Mouse (Mus musculus) thymus, postnatal 4 days (tissue): ENCODE measurements around the gene Ccdc91.

Experiments
- DNase-seq: peaks from one replicate; pipeline ENCODE4 v3.0.0; 2021

Gene Ccdc91

DNA sequence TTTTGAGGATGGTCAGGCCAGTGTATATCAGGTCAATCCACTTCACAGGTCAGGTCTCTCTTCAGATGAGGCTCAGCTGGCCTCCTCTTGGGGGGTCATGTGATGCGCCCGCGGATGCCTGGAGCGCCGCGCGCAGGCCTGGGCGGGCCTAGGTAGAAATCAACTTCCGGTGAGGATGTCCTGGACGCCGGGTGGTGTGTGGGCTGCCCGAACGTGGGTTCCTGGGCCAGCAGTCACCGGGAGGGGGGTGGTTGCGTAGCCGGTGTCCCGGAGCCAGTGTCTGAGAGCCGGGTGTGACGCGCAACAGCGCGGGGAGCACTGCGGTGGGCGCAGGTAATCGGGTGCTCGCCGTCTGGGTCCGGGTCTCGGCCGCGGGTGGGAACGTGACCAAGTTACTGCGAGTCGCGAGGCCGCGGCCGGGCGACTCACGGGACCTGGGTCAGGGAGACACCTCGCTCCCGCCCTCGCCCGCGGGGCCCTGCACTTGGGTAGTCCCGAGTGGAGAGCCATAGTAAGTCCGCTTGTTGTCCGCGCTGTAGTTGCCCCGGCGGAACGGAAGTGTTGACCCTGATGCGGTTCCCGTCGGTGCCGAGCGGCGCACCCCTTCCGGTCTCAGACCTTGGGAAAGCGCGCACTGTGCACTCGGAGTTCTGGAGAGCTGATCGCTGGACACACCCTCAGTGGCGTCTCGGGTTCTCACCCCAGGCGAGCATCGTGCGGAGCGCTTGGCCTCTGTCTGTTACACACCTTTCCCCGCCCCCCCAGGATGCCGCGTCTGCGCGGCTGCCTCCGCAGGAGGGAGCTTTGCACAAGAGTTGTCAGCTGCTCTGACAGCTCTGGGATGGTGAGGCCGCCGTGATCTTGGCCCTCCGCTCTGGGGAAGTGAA, at the start of gene Ccdc91:
Ccdc91 (plus strand) TSS at position 102 of the 887 bp plus-strand sequence.
- peak; percentile 90 for DNase-seq

DNA sequence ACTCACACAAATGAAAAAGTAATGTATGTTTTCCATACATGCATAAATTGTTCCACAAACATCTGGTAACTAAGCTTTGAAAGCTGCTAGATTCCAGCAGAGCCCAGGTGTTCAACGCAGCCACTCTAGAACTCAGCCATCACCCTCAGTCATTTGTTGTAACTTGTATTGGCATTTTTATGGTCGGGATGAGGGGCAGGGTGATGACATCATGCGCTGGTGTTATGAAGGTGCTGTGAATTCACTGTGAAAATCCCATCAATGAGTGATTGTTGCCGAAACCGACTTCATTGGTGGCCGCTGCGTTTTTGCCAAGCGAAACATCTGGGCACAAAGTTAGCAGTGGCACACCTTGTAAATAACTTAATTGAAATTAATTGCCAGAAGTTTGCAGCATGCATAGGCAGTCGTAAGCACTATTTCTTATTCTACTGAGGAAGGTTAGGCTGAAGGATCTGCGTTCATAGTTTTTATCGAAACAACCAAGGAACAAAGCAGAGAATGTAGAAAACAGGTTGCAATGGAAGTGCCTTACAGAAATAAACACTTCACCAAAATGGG, 48.6 kb upstream of the Ccdc91 start:
- no peak for DNase-seq

DNA sequence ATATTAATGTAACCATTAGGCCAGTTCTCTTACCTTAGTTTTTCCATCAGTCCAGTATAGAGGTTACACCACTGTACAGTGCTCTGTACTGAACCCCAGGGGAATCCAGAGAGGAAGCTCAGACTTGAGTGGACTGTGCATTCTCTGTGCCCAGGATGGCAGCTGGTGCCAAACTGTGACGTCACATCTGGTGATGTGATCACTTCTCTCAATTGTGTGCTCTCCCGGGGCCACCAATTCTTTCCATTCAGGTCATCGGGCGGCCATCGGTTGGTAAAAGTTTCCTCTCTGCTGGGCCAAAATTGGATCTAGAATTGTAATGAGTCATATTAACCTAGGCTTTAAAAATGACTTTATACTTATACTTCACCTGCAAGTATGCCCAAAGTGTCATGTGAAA, 19.9 kb upstream of the Ccdc91 start:
- no peak for DNase-seq

DNA sequence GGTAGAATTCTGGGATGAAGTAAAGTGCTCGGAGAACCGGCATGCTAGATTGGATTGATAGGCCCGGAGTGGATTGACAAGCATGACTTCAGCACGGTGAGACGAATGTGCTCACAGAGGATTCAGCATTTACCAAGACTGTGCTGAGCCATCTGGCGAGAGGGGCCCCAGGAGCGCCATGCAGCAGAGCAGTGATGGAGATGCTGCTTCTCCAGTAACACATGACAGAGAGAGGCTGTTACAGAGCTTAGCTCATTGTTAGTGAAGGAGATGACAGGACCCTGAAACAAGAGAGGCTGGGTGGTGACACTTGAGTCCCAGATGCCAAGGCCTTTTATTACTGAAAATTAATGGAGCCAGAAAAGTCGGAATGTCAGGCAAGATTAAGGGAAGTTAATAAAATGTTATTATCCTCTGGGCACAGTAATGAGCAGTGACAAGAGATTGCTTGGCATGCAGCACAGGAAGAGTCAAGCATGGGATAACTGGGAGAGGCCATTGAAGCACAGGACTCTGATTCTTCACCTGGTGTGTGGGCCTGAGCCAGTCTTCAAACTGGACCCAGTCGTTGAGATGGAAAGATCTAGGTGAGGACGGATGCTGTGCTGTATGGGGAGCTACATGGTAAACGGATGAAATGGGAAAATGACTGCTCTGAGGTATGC, 16.9 kb upstream of the Ccdc91 start:
- DNase-seq, result no peak

DNA sequence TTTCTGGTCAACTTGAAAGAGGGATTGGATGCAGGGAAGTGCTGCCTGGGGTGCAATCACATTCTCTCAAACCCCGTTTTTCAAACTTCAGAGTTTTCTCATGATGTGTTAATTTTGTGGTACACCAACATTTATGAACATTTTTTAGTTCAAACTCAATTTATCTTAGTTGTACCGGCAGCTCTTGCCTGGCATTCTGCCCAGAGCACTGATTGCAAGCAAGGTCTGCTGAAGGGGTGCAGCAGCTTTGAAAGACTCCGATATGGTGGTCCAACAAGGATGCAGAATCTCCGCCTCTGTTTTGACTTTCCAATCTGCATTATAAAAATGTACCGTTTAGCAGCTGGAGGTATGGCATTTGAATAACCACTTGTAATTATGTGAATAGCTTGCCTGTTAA, 5.6 kb upstream of the Ccdc91 start:
- DNase-seq, result no peak

DNA sequence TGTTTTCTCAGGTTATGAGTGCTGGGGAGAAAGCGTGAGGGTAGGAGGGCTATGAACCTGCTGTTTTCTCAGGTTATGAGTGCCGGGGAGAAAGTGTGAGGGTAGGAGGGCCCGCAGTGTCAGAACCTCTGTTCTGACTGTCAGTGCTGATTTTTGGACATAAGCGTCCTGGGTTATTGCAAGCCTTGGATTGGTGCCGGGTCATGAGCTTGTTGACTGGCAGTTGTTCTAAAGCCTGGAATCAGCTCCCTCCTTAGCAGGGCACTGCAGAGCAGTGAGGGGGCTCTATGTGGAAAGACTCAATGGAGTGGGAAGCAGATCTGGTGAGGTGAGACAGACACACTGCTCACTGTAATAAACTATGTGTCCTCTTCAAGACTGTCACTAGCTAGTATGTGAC, 5.5 kb downstream of the Ccdc91 start:
- no peak for DNase-seq

DNA sequence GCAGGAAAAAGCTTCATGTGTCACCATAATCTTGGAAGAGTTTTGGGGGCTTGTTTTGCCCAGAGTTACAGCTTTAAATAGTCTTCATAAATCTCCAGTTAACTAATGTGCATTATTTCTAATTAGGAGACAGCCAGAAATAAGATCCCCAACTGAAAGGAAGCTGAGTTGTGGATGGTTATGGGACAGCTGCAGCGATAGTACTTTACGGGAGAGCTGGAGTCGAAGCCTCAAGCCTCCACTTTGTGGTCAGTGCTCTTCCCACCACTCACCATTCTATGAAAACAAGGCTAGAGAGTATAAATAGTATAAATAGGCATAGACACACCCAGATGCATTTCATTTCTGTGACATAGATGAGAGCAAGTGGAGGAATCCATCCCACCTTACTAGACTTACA, 14.5 kb downstream of the Ccdc91 start:
- no peak for DNase-seq

DNA sequence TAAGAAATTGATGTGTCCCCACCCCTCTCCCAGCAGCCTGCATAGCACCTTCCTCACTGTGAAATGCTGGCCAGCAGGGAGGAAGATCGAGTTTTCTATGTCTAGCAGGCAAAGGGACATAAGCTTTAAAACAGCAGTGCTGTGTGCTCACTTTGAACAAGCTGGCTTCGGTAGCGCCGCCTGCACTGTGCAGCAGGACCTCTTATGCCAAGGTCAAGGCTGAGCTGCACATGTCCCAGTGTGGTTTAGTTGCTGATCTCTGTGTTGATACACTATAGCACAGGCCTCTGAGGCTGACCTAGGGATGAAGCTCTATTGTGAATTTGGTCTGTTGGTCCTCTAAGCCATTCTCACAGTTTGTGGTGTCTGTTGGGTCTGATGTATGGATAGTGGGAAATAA, 16.9 kb downstream of the Ccdc91 start:
- no peak for DNase-seq

DNA sequence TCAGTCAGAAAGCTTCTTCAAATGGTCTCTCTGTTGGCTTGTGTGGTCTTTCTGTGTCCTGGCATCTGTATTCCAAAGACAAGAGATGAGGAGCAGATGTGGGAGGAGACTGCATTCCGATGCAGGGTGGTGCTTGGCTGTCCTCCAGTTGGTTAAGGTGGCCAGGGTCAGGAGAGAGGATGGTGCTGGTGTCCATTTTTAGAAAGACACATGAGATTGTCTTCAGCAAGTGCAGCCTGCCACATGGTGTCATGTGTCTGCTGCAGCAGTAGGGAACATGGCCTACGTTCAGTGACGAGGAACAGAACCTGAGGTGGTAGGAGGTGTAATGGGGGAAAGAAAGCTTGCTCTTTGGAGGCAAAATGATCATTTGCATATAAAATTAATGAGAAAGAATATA, 25.8 kb downstream of the Ccdc91 start:
- no peak for DNase-seq

DNA sequence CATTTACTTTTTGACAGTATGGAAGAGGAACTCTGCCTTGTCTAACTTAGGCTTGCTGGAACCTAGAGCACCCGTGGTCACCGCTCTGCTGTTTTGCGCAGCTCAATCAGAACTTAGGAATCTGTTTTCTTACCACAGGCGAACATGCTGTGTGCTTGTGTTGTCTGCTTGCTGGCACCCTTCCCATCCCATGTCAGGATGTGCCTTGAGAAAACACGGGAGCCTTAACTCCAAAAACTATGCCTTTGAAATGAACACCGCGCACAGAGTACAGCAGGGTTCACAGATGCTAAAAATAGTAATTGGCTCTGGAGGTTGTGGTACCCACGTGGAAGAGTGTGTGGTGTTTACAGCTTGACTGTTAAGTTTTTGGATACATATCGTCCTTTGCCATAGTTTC, 30.4 kb downstream of the Ccdc91 start:
- no peak for DNase-seq

DNA sequence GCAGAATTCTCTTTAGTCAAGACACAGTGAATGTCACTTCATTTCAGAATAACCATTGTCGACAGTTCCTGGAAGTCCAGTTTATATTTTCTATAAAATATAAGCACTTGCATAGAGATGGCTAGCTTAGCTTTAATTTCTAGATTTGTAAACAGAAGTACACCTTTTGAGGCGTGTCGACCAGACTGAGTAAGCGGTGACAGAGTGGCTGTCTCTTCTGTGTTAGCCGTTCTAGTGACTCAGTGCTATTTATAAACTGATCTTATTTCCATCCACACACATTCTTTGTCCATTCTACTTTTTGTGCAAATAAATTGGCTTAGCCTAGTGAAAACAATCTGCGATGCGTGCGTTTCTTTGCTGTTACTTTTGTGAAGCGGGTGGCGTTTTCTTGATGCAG, 30.9 kb downstream of the Ccdc91 start:
- no peak for DNase-seq

DNA sequence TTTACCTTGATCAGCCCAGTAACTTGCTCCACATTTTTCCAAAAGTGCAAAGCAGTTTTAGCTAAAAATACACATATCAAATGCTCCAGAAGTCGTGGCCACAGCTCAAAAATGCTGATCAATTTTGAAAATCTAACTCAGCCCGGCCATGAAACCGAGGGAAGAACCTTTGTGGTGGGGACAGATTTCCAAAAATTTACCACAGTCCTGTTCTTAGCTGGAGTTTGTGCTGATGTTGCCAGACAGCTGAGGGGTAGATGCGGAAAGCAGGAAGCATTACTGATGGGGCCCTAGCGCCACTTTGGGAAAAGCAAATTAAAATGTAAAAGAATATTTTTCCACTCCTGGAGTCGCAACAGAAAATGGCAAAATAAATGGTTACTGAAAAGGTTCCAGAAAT, 31.6 kb downstream of the Ccdc91 start:
- DNase-seq, result no peak

DNA sequence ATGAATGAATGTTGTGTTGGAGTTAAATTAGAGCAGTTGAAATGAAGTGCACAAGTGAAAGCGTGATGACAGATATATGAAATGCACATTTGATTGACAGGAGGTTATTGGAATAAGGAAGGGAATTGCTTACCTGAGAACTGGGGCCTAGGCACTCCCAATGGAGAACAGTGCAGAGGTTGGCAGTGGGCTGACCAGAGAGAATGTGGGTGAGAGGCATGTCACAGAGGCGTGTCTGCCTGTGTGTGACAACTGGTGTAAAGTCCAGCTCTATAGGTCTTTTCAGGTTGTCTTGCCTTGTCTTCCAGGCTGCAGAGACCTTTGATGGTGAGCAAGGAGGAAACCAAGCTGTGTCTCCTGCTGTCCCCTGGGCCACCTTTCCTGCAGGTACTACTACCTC, 34.9 kb downstream of the Ccdc91 start:
- no peak for DNase-seq

DNA sequence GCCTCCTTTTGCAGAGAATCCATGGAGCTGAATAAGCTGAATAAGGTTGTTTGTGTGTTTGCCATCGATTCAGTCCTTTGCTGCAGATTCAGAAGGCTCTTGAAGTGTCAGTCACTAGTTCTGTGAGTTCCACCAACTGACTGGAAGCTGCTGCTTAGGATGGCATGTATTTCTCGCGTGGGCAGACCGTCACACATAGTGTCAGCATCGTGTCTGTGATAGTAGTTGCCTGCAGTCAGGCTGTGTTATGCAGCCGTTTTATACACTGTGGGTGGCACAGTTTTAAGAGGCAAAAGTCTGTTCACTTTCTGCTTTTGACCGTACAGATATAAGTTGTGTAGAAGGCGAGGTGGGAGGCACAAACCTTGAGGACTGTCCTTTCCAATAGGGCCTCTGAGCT, 42.3 kb downstream of the Ccdc91 start:
- DNase-seq, result no peak

DNA sequence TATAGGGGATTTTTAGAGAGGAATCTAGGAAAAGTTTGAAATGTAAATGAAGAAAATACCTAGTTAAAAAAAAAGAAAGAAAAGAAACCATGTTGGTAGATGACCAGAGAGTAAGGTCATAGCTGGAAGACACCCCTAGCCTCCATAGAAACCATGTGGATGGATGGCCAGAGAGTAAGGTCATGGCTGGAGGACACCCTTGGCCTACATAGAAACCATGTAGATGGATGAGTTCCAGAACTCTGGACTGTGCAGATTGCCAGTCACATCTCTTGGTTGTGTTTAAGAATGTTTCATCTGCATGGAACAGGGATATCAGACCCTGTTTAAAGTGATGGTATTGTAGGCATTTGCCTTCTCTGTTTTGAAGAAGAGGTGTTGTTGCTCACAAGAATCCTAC, 49.6 kb downstream of the Ccdc91 start:
- no peak for DNase-seq

DNA sequence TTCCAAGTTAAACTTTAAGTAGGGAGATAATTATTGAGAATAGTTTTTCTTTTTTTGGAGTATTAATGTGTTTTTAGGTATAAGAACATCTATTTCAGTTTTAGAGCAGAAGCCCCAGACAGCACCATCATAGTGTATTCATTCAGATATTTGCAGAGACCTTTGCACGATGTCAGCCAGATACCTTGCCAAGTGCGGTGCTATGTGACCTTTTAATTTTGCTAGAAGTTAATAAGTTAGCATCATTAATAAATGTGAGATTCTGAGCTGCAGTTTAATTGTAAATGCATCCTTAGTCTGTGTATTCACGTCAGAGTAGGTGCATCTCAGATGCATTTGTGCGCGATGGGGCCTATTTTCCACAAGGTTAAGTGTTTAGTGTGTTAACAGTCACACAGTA, 59.3 kb downstream of the Ccdc91 start:
- no peak for DNase-seq

DNA sequence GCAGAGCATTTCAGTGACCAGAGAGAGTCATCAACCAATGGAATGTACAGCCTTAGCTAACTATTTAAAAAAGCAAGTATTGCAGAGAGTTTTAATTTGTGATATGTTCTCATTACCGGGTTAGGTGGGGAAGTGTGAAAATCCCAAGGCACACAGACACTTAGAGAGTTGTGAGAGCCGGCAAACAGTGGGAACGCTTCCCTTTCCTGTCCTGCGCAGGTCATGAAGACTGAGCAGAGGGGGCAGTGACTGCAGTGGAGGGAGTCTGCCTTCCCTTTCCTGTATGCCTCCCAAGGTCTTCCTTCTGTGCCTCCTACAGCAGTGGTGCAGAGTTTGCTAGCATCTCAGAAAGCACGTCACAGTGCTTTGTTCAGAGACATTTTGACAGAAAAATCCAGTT, 62.6 kb downstream of the Ccdc91 start:
- DNase-seq, result no peak

DNA sequence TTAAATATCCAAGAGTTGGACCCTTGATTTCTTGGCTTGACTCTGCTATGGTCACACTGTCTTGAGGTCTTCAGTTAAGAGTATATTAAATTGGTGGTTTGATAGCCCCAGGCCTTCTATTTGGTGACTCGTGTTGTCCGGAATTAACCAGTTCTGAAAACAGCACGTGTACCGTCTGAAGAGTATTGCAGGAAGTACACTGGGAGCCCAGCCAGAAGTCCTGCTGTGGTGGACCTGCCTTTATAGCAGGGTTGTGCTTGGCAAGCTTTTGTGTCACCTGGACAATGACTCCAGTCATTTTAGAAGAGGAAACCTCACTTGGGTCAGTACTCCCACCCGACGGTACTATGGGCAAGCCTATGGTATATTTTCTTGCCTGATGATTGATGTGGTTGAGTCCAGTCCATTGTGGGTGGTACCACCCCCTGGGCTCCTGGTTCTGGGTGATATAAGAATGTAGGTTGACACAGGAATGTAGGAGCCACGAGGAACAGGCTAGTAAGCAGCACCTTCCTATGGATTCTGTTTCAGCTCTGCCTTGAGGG, 63.5 kb downstream of the Ccdc91 start:
- no peak for DNase-seq

DNA sequence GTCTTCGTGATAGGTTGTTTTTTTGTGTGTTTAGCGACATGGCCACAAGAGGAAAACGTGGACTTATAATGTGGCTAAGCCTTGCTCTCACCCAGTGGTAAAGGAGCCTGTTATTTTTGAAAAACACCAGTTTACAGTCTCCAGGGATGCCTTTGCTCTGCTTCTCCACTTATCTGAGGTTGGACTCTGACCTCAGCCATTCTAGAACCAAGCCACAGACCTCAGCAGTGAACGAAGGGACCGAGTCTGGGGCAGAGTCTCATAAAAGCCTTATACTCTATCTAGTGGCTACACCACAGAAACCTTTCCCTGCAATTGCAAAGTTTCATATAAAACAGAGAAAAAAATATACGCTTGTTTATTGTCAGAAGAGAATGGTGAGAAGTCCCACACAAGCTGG, 65.3 kb downstream of the Ccdc91 start:
- DNase-seq, result no peak

DNA sequence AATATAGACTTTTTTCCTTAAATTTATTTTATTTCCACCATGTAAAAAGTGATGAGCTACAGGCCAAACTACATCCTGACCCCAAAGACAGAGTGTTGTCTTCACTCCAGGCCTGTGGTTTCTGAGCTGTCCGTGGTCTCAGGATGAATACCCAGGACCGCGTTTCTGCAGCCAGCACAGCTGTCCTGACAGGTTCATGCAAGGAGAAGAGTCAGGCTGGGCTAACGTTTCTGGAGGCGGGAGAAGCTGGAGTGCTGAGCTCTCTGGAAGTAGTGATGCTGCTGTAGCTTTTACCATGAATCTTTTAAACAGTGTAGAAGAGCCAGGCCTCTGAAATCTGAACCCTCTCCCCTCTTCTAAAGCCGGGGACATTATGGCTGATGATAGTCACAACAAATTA, 80.0 kb downstream of the Ccdc91 start:
- DNase-seq, result no peak

DNA sequence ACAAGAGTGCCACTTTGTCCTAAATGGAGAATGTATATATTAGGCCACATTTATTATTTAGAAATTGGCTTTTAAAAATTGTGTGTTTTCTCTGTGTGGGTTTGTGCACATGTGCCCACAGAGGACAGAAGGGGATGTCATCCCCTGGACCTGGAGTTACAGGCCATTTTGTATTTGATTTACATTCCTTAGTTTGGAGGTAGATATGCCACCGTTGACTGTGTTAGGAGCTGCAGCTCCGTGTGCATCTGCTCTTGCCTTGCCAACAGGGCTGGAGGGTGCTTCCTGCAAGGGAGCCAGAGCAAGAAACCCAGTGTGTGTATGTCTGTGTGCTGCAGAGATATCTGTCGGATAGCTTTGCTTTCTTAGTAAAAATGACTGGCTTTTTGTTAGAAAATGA, 83.7 kb downstream of the Ccdc91 start:
- no peak for DNase-seq

DNA sequence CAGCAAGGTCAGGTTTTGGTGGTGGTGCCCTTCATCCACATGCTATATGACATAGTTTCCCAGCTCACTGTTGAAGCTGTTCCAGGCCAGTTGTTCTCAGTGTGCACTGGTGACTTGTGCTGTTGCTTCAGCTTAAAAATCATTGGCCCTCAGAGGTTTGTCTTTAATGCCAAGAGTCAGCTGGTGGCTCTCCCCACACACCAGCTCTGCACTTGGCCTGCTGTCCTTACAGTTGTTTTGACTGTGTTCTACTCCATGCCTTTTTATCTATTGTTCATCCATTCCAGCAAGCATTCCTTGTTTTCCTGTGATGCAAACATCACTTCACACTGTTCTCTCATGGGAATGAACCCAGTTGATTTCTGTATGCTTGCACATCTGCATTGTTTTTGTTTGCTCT, 84.8 kb downstream of the Ccdc91 start:
- DNase-seq, result no peak

DNA sequence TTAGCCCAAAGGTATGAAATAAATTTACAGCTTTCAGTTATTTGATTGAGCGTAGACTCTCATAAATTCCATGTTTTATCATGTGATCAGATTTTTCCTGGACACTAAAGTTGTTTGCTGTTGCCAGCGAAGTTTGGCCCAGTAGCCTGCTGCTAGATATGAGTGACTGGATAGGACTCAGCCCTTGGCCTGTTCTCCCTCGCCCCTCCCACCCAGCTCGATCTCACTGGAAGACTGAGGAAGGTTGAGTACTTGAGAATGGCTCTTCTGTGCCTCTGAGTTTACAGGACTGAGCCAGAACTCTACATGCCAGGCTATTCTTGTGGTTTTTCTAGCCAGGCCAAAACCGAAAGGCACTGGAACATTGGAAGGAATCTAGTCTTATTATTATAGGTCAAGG, 93.6 kb downstream of the Ccdc91 start:
- no peak for DNase-seq

DNA sequence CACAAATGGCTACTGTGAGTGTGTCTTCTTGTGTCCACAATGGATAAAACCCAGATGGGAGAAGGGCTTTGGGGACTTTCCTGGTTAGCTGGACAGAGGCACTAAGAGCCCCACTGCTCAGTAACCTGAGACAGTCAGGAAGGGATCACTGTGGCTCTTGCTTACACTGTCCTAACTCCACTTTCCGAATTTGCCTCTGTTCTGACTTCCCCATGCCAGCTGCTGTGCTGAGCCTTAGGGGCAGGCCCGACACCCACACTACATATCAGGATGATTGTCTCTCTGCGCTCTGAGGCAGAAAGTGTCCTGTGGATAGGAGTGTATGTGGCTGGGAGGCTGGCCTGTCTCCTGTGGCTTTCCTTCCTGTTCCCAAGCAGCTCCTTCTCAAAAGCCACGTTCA, 97.5 kb downstream of the Ccdc91 start:
- DNase-seq, result no peak
